Mouse (Mus musculus) hindbrain, postnatal 0 days (tissue): Measurements from ENCODE around the gene Cpa4. TPM values are rescaled to one million over a fixed set of nuclear protein-coding genes. Genes with fewer than 3 reads are reported as not detected.
A peak's percentile ranks its signal among the peaks of the same experiment; 100 is the strongest.

ENCODE experiments used
- ATAC-seq: fragments of 200-750 bp; cut with Nextera tagmentation; 2 replicates; pipeline ENCODE4 v1.8.0; 2017; ENCODE audit warnings: mild to moderate bottlenecking, moderate TSS enrichment, moderate library complexity
- DNase-seq: peaks from one replicate; pipeline ENCODE4 v3.0.0-alpha.2; 2015; ENCODE audit warnings: low spot score
- H3K27ac ChIP-seq: fragments of 300-500 bp; sonication (generic); 2 replicates; pipeline ENCODE4 v1.5.1; 2014; ENCODE audit warnings: mild to moderate bottlenecking
- H3K27me3 ChIP-seq: fragments of 300-500 bp; sonication (generic); 2 replicates; pipeline ENCODE4 v1.6.1; 2014; ENCODE audit warnings: low read length, mixed read lengths; ENCODE audit not compliant: insufficient read depth
- H3K36me3 ChIP-seq: fragments of 300-500 bp; sonication (generic); 2 replicates; pipeline ENCODE4 v1.6.1; 2014; ENCODE audit warnings: low read length, mixed read lengths; ENCODE audit not compliant: insufficient read depth
- H3K4me1 ChIP-seq: fragments of 300-500 bp; sonication (generic); 2 replicates; pipeline ENCODE4 v1.6.1; 2014; ENCODE audit warnings: antibody characterized with exemption, low read length, mixed read lengths; ENCODE audit not compliant: insufficient read depth
- H3K4me2 ChIP-seq: fragments of 300-500 bp; sonication (generic); 2 replicates; pipeline ENCODE4 v1.6.1; 2014; ENCODE audit warnings: low read depth, mild to moderate bottlenecking, low read length, moderate library complexity, mixed read lengths
- H3K4me3 ChIP-seq: fragments of 300-500 bp; sonication (generic); 2 replicates; pipeline ENCODE4 v1.5.1; 2014; ENCODE audit warnings: low read length
- H3K9ac ChIP-seq: fragments of 300-500 bp; sonication (generic); replicated peaks from 2 replicates; pipeline ENCODE4 v1.6.1; 2014; ENCODE audit warnings: mild to moderate bottlenecking, low read length, moderate library complexity, mixed read lengths
- H3K9me3 ChIP-seq: fragments of 300-500 bp; sonication (generic); 2 replicates; pipeline ENCODE4 v1.6.1; 2016; ENCODE audit warnings: low read length, mixed read lengths
- CTCF ChIP-seq: IDR thresholded peaks from 2 replicates; pipeline ENCODE4 v1.5.1; 2016; ENCODE audit warnings: antibody characterized with exemption, control low read depth, low read depth
- WGBS: fragments of 180-500 bp; shearing (Covaris S2); extraction: QIAGEN DNeasy Blood & Tissue Kit; methylation state at CpG from one replicate; pipeline ENCODE4 v1.1.7; 2014; 5-methylcytosine and 5-hydroxymethylcytosine counted together
- polyA plus RNA-seq: library from polyadenylated mRNA; unstranded; fragments of >200 nt; fragmentation: Nextera tagmentation; extraction: Ambion mirVana; gene quantifications from 2 replicates; pipeline ENCODE4 v1.2.1, GENCODE M21; 2015
- total RNA-seq: library from RNA; depleted of rRNA; stranded (reverse); fragments of >200 nt; gene quantifications from 2 replicates; pipeline ENCODE4 v1.2.3, GENCODE M21; 2014

Cpa4 gene
- total and polyA plus RNA-seq, 2 experiments from 2014 or later = 0.16 to 0.53 TPM

- Histone ChIP-seq H3K4me3 (no peak overlapping the region), H3K36me3 (no peaks in the 10 kb centered on the region), H3K9ac (no peak overlapping the region), H3K9me3 (no peaks in the 10 kb centered on the region), H3K27ac (peak overlapping the region; percentile 60; the same call in 1 of the 2 replicates), H3K4me2 (no peak overlapping the region), H3K4me1 (peaks cover 9% of the 10 kb centered on the region; the same call in 1 of the 2 replicates), H3K27me3 (no peaks in the 10 kb centered on the region)
- ATAC-seq = no peak
- DNase-seq = no peak
- no peak for TF ChIP-seq CTCF
- 41% methylated on average over 5 of the region's 5 CpGs for WGBS
These were observed 5.2 kb downstream of the Cpa4 start for GRCm38 (mm10) chr6:30573380-30573779.

DNA sequence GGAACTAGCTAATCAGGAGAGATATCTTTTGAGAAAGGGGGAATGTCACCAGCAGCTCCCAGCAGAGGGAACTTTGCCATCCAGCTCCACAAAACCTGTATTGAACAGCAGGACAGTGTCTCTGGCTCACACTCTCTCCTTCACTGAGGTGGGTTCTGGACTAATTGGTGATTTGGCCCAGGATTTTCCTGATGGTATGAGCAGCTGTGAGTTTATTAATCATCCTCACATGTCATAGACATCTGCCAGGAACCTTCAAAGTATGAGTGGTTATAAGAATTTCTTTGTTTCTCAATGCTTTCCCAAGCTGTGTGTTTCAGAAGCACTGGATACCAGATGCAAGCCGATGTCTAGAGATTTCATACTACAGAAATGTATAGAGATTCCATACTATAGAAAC lies 6.8 kb downstream of the Cpa4 start:
- H3K9me3 ChIP-seq = no peaks in the 10 kb centered on the region
- H3K36me3 ChIP-seq = no peaks in the 10 kb centered on the region
- DNase-seq (no peak), ATAC-seq (no peak)
- H3K27me3 ChIP-seq = no peaks in the 10 kb centered on the region
- peaks cover 10% of the 10 kb centered on the region; the same call in 1 of the 2 replicates for H3K4me1 ChIP-seq
- no peak overlapping the region for H3K9ac ChIP-seq
- H3K27ac ChIP-seq = no peak overlapping the region
- H3K4me2 ChIP-seq = no peak overlapping the region
- H3K4me3 ChIP-seq = no peak overlapping the region
- 74% methylated on average over 1 of the region's 1 CpGs for WGBS
- no peak for TF ChIP-seq CTCF

GRCm38 (mm10) chr6:30576477-30577203 lies 8.5 kb downstream of the Cpa4 start:
- TF ChIP-seq CTCF = no peak
- Histone ChIP-seq H3K9ac (no peak overlapping the region), H3K9me3 (no peaks in the 10 kb centered on the region), H3K4me3 (no peak overlapping the region), H3K27me3 (no peaks in the 10 kb centered on the region), H3K4me1 (peaks cover 19% of the 10 kb centered on the region), H3K4me2 (no peak overlapping the region), H3K36me3 (no peaks in the 10 kb centered on the region), H3K27ac (no peak overlapping the region)
- DNase-seq = no peak
- ATAC-seq = no peak
- 82% methylated on average over 17 of the region's 17 CpGs for WGBS

DNA sequence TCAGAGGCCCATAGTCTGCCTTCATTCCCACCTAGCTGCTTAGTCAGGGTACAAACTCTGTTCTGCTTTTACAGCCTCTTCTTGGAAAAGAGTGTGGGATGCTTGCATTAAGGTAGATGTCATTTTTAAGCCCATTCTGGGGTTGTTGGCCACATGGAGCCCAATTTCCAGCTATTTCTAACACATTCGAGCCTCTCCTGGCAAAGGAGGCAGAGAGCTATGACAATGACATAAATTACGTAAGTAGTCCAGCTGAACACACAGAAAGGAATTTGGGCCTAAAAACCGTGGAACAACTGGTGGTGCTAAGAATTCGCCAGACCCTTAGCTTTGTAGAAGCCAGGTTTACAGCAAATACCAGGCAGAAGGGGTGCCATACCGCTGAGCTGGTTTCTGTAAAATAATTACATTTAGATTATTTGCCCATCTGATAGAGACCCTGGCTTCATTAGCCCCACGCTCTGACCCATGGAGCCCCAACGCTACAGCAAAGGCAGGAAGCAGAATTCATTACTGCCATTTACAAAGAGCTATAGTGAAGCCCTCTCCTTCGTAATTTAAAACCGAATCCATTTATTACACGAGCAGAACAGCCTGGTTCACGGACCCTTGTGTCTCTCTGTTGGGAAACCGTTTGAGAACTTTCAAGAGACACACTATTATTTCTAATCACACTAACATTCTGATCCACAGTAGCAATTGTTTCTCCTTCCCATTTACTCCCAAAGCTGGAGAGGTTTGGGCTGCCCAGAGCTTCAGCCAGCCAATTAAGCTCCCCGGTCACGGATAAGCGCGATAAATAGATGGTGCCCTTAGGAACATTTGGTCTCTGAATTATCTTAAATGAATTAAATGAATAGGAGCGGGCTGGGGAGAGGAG lies 12.0 kb downstream of the Cpa4 start:
- no peak for TF ChIP-seq CTCF
- H3K4me1 ChIP-seq = peaks cover 11% of the 10 kb centered on the region; the same call in 1 of the 2 replicates
- H3K9ac ChIP-seq = no peak overlapping the region
- H3K4me3 ChIP-seq = no peak overlapping the region
- H3K36me3 ChIP-seq = no peaks in the 10 kb centered on the region
- H3K27ac ChIP-seq = 0 out of 2 replicates have a peak overlapping the region, but pooled peaks have one; percentile 37
- DNase-seq (peak; percentile 41), ATAC-seq (peak; percentile 35; the same call in 1 of the 2 replicates)
- no peak overlapping the region for H3K4me2 ChIP-seq
- no peaks in the 10 kb centered on the region for H3K9me3 ChIP-seq
- 45% methylated on average over 17 of the region's 17 CpGs for WGBS
- no peaks in the 10 kb centered on the region for H3K27me3 ChIP-seq

DNA sequence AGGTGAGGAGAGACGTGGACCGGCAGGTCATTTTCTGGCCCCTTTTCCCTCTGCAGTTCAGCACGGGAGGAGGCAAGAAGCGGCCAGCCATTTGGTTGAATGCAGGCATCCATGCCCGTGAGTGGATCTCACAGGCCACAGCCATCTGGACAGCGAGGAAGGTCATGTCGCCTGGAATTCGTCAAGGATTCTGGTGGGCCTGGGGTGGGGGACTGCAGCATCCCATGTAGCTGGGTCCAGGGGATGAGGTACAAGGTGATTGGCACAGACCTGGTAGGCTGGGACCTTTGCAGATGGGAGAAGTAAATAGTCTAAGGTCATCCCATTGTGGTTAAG lies 12.6 kb downstream of the Cpa4 start:
- TF ChIP-seq CTCF = no peak
- Histone ChIP-seq H3K27me3 (no peaks in the 10 kb centered on the region), H3K9ac (no peak overlapping the region), H3K36me3 (no peaks in the 10 kb centered on the region), H3K4me2 (no peak overlapping the region), H3K9me3 (no peaks in the 10 kb centered on the region), H3K4me3 (no peak overlapping the region), H3K4me1 (peaks cover 11% of the 10 kb centered on the region; the same call in 1 of the 2 replicates), H3K27ac (peak overlapping the region; percentile 37; the same call in 1 of the 2 replicates)
- DNase-seq (no peak), ATAC-seq (0 out of 2 replicates have a peak, but pooled peaks have one; percentile 24)
- 38% methylated on average over 8 of the region's 8 CpGs for WGBS

DNA sequence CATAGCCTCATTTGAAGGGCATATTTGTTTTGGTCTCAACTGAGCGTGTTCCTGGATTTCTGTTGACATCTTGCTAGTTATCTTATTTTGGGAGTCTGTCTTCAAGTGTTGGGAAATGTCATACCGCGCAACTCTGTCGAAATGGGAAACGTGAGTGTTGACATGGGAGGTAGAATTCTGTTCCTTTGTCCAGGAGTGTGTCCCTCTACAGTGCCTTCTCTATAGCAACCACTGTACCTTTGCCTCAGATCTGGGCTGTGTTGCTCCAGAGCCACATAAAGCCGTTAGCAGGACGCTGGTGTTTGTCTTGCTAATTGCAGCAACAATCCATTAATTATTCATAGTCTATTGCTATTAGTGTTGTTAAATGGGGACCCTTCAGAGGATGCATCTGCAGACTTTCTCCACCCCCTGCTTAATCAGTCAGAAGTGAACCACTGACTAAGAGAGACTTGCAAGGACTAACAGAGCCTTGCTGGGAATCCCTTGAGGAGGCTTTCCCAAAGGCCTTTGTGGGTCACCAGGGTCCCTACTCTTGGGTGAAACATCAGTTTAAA lies 18.8 kb downstream of the Cpa4 start:
- no peaks in the 10 kb centered on the region for H3K36me3 ChIP-seq
- no peak overlapping the region for H3K4me3 ChIP-seq
- no peak for TF ChIP-seq CTCF
- WGBS = 64% methylated on average over 7 of the region's 7 CpGs
- H3K9me3 ChIP-seq = no peaks in the 10 kb centered on the region
- H3K27me3 ChIP-seq = no peaks in the 10 kb centered on the region
- DNase-seq (no peak), ATAC-seq (no peak)
- H3K9ac ChIP-seq = no peak overlapping the region
- H3K27ac ChIP-seq = no peak overlapping the region
- H3K4me1 ChIP-seq = no peaks in the 10 kb centered on the region
- H3K4me2 ChIP-seq = no peak overlapping the region
